15 mouse cellular contexts compared by ENCODE assay signal in the genomic region with DNA sequence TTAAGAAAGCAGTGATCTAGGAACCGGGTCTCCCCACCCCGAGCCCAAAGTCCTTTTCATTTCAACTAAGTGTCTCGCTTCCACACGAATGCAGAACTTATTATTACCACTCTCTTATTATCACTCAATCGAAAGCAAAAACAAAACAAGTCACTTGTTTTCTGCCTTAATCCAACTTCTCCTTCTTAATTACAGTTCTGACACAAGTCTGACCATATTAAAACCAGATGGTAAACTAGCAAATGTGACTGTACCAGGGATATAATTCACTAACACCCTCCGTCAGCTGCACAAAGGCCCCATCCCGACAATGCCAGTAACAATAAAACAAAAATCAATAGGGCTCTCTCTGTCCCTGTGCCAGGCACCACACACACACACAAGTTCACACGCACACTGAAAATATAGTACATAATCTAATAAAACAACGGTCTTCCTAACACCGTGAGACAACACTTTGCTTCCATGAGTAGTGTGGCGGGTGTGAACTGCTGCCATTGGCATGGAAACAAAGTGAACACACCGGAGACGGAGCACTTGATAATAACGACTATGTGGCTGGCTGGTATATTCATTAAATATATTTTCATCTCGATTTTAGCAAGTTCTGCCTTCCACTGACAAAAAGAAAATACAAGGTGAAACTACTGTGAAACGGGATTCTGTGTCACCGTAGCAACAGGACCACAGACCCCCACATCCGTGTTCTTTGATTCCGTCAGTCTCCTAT. TPM values are rescaled to one million over a fixed set of nuclear protein-coding genes. Genes with fewer than 3 reads are reported as not detected.
DNase-seq lines count a peak whose midpoint lies in the region; ATAC-seq and TF ChIP-seq lines count a peak whose summit lies in the region.
"Had no signal": no experiment of that assay in that cellular context is flagged by ENCODE, and none has a peak within 500 bp of the region (broad histone marks: within the 10 kb centered on the region; RNA-seq: fewer than 3 reads in every experiment).

No protein-coding gene starts in this region.

- no peak for TF ChIP-seq CTCF in hindbrain, postnatal 0 days (IDR thresholded peaks at IDR 0.05; ENCODE audit: low read depth)
- no peak for TF ChIP-seq CTCF in bone marrow macrophage, adult 2 months (IDR thresholded peaks at IDR 0.05; ENCODE audit: low read depth, low read length)

- peaks cover 19% of the 10 kb centered on the region for H3K4me1 ChIP-seq in hindbrain, postnatal 0 days (ENCODE audit: insufficient read depth, low read length)
- H3K4me1 ChIP-seq in hindbrain, embryonic 11.5 days (replicated peaks; ENCODE audit: control insufficient read depth, insufficient read depth, low read length) = peaks cover 9% of the 10 kb centered on the region; the same call in 1 of the 2 replicates
- H3K4me1 ChIP-seq in bone marrow macrophage, adult 2 months (ENCODE audit: control insufficient read depth, insufficient read depth, low read length) = peaks cover 65% of the 10 kb centered on the region
- peaks cover 43% of the 10 kb centered on the region for H3K4me1 ChIP-seq in embryonic facial prominence, embryonic 14.5 days (ENCODE audit: control insufficient read depth, insufficient read depth, low read length)
- peaks cover 44% of the 10 kb centered on the region for H3K4me1 ChIP-seq in limb, embryonic 13.5 days

- no peak overlapping the region for H3K9ac ChIP-seq in hindbrain, postnatal 0 days (replicated peaks; ENCODE audit: low read length)
- H3K9ac ChIP-seq in hindbrain, embryonic 11.5 days (ENCODE audit: low read depth, low read length) = no peak overlapping the region
- no peak overlapping the region for H3K9ac ChIP-seq in embryonic facial prominence, embryonic 14.5 days (ENCODE audit: low read depth, low read length)
- H3K9ac ChIP-seq in limb, embryonic 13.5 days = no peak overlapping the region
- H3K9ac ChIP-seq: liver, embryonic 15.5 days had no signal

- H3K27ac ChIP-seq in hindbrain, postnatal 0 days = 0 out of 2 replicates have a peak overlapping the region, but pooled peaks have one; percentile 11
- H3K27ac ChIP-seq in hindbrain, embryonic 11.5 days (ENCODE audit: low read depth, low read length) = no peak overlapping the region
- H3K27ac ChIP-seq in bone marrow macrophage, adult 2 months (ENCODE audit: insufficient read depth, low read depth, low read length) = peak overlapping the region; percentile 54
- H3K27ac ChIP-seq in embryonic facial prominence, embryonic 14.5 days (replicated peaks; ENCODE audit: low read depth, low read length) = no peak overlapping the region
- H3K27ac ChIP-seq in limb, embryonic 13.5 days = no peak overlapping the region; the same call in 1 of the 2 replicates
- H3K27ac ChIP-seq: liver, embryonic 15.5 days had no signal

- no peaks in the 10 kb centered on the region for H3K9me3 ChIP-seq in hindbrain, postnatal 0 days (ENCODE audit: low read length)
- no peaks in the 10 kb centered on the region for H3K9me3 ChIP-seq in hindbrain, embryonic 11.5 days (ENCODE audit: control insufficient read depth, low read length)
- H3K9me3 ChIP-seq in embryonic facial prominence, embryonic 14.5 days (ENCODE audit: control insufficient read depth, low read length) = no peaks in the 10 kb centered on the region
- H3K9me3 ChIP-seq in limb, embryonic 13.5 days = no peaks in the 10 kb centered on the region
- H3K9me3 ChIP-seq: liver, embryonic 15.5 days had no signal

- DNase-seq in hindbrain, postnatal 0 days (ENCODE audit: low spot score) = peak; percentile 28
- no peak for DNase-seq in hindbrain, embryonic 11.5 days (ENCODE audit: low spot score)
- no peak for DNase-seq in embryonic facial prominence, embryonic 14.5 days (ENCODE audit: low spot score)
- DNase-seq in ovary, postnatal 36 days (ENCODE audit: low spot score) = no peak
- DNase-seq in cerebellum, postnatal 4 days (ENCODE audit: low spot score in 2 of 2) = no peak
- DNase-seq in adrenal gland, adult 8-10 months = no peak
- DNase-seq: adrenal gland, adult 2 months; cerebellum, adult 9-11 months; kidney, postnatal 10 days; lung, postnatal 10 days; thymus, postnatal 36 days had no signal

- 44% methylated on average over 19 of the region's 19 CpGs for WGBS in hindbrain, postnatal 0 days
- 76% methylated on average over 19 of the region's 19 CpGs for WGBS in hindbrain, embryonic 11.5 days
- WGBS in embryonic facial prominence, embryonic 14.5 days = 64% methylated on average over 19 of the region's 19 CpGs
- 36% methylated on average over 19 of the region's 19 CpGs for WGBS in limb, embryonic 13.5 days

- no peaks in the 10 kb centered on the region for H3K27me3 ChIP-seq in hindbrain, postnatal 0 days (ENCODE audit: insufficient read depth, low read length)
- no peaks in the 10 kb centered on the region for H3K27me3 ChIP-seq in hindbrain, embryonic 11.5 days (ENCODE audit: control insufficient read depth, insufficient read depth, low read length)
- no peaks in the 10 kb centered on the region for H3K27me3 ChIP-seq in embryonic facial prominence, embryonic 14.5 days (replicated peaks; ENCODE audit: control insufficient read depth, insufficient read depth, low read length)
- no peaks in the 10 kb centered on the region for H3K27me3 ChIP-seq in limb, embryonic 13.5 days
- H3K27me3 ChIP-seq: liver, embryonic 15.5 days had no signal

- no peaks in the 10 kb centered on the region for H3K36me3 ChIP-seq in hindbrain, postnatal 0 days (ENCODE audit: insufficient read depth, low read length)
- H3K36me3 ChIP-seq in hindbrain, embryonic 11.5 days (ENCODE audit: control insufficient read depth, insufficient read depth, low read length) = no peaks in the 10 kb centered on the region
- H3K36me3 ChIP-seq in embryonic facial prominence, embryonic 14.5 days (ENCODE audit: control insufficient read depth, insufficient read depth, low read length) = no peaks in the 10 kb centered on the region
- H3K36me3 ChIP-seq in limb, embryonic 13.5 days = peaks cover 4% of the 10 kb centered on the region; the same call in 1 of the 2 replicates

- TF ChIP-seq POLR2A in bone marrow macrophage, adult 2 months (IDR thresholded peaks at IDR 0.05; ENCODE audit: borderline replicate concordance, low read depth, low read length) = no peak

- no peak for ATAC-seq in hindbrain, postnatal 0 days
- ATAC-seq in hindbrain, embryonic 11.5 days (ENCODE audit: low FRiP score) = no peak
- no peak for ATAC-seq in embryonic facial prominence, embryonic 14.5 days (ENCODE audit: low read depth)
- ATAC-seq in limb, embryonic 13.5 days (ENCODE audit: low FRiP score, low read depth) = no peak
- ATAC-seq: CD4-positive, CD25-positive, alpha-beta regulatory T cell, adult 4 months had no signal

- peak overlapping the region; percentile 22 for H3K4me2 ChIP-seq in hindbrain, postnatal 0 days (ENCODE audit: low read depth, low read length)
- H3K4me2 ChIP-seq in hindbrain, embryonic 11.5 days (replicated peaks; ENCODE audit: low read depth, low read length) = no peak overlapping the region
- peak overlapping the region; percentile 2; the same call in 1 of the 2 replicates for H3K4me2 ChIP-seq in embryonic facial prominence, embryonic 14.5 days (ENCODE audit: low read depth, low read length)
- peak overlapping the region; percentile 44 for H3K4me2 ChIP-seq in limb, embryonic 13.5 days (replicated peaks)
- H3K4me2 ChIP-seq: liver, embryonic 15.5 days had no signal

- no peak overlapping the region; the same call in 1 of the 2 replicates for H3K4me3 ChIP-seq in hindbrain, postnatal 0 days (ENCODE audit: low read length)
- H3K4me3 ChIP-seq in hindbrain, embryonic 11.5 days (ENCODE audit: low read depth, low read length) = no peak overlapping the region
- H3K4me3 ChIP-seq in bone marrow macrophage, adult 2 months (ENCODE audit: insufficient read depth, low read length) = no peak overlapping the region
- H3K4me3 ChIP-seq in embryonic facial prominence, embryonic 14.5 days (ENCODE audit: low read depth, low read length) = no peak overlapping the region
- H3K4me3 ChIP-seq in limb, embryonic 13.5 days = no peak overlapping the region
- H3K4me3 ChIP-seq: liver, embryonic 15.5 days had no signal

RNA-seq across cellular contexts. Expression of a gene that starts 16.9 kb away (rescaled TPM):
- total RNA-seq in hindbrain, postnatal 0 days (2014; rRNA removed) = 7.4 and 11.1 TPM in 2 replicates
- 5.7 and 6.0 TPM in 2 replicates for polyA plus RNA-seq in hindbrain, postnatal 0 days (2015; fragmentation: Nextera tagmentation; extraction: Ambion mirVana)
- 7.0 and 8.1 TPM in 2 replicates for polyA plus RNA-seq in hindbrain, embryonic 11.5 days (2014; fragmentation: Nextera tagmentation; extraction: Ambion mirVana)
- 59.8 and 65.1 TPM in 2 replicates for polyA plus RNA-seq in bone marrow macrophage, adult 2 months (2012; ENCODE audit: insufficient read depth, insufficient read length, missing spikeins)
- 23.6 and 27.0 TPM in 2 replicates for polyA plus RNA-seq in embryonic facial prominence, embryonic 14.5 days (2014; fragmentation: Nextera tagmentation; extraction: Ambion mirVana)
- polyA plus RNA-seq in limb, embryonic 13.5 days (2015; fragmentation: Nextera tagmentation; extraction: Ambion mirVana) = 17.8 and 18.1 TPM in 2 replicates
- total RNA-seq in adrenal gland, adult 8-10 months (2022) = 10 to 100 TPM; 36.3 to 54.6 (median 44.0) TPM

Comparison
In these comparisons a context has a peak if more than half of its experiments do, and no peak if none do; other contexts are left out.
1. H3K27ac ChIP-seq: peak in hindbrain, postnatal 0 days (single experiment) and bone marrow macrophage, adult 2 months (single experiment); none in hindbrain, embryonic 11.5 days (single experiment), embryonic facial prominence, embryonic 14.5 days (single experiment) and limb, embryonic 13.5 days (single experiment).